Mouse (Mus musculus): ENCODE results near the gene Gm10282. TPM values are rescaled to one million over a fixed set of nuclear protein-coding genes. Genes with fewer than 3 reads are reported as not detected.

The Gm10282 gene
- total and polyA plus RNA-seq, 3 experiments: 11.7 to 133 TPM; not detected in 1

DNA sequence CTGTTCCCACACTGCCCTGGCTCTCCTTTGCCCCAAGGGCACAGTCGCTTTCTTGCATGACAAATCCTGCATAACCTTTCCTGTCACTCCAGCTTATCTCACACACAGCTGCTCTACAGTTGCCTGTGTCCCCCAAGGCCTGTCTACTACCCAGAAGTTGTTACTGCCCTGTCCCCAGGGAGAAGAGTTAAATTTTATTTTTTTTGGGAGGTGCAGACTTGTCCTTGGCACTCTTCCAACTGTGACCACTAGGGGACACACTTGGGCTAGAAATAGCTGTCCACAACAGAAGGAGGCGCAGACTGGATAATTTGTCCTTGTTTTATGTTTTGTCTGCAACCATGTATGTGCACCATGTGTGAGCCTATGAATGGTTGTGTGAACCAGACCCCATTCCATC lies 44.0 kb downstream of the Gm10282 start (continued):
- TF ChIP-seq BHLHE40 (IDR thresholded peaks at IDR 0.05; ENCODE audit: borderline replicate concordance, low read depth, low read length) (no peak), MEF2A (IDR thresholded peaks at IDR 0.05; ENCODE audit: extremely low read depth, insufficient replicate concordance, low read depth, low read length, poor library complexity, severe bottlenecking) (no peak), E2F4 (IDR thresholded peaks at IDR 0.05; ENCODE audit: borderline replicate concordance, low read depth, low read length) (no peak), POLR2AphosphoS5 (IDR thresholded peaks at IDR 0.05; ENCODE audit: borderline replicate concordance, low read depth, low read length) (no peak), NRF1 (IDR thresholded peaks at IDR 0.05; ENCODE audit: insufficient read depth, low read depth, low read length, poor library complexity, severe bottlenecking) (no peak), JUND (IDR thresholded peaks at IDR 0.05; ENCODE audit: low read depth, low read length) (no peak)

DNA sequence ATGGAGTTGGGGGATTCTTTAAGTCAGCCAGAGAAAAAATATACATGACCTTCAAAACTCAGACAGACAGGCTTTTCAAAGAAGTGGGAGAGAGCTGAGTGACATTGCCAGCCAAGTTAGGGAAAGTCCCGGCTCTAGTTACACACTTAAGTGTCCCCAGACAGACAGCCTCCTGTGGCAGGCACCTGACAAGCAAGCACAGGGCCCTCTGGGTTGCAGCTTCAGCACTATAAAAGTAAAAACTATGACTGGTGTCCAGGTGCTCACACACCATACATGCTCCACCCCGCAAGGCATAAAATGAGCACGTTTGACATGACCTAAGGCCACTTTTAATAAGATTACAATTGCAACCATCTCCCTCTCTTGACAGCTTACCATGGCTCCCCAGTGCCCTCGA lies 44.5 kb downstream of the Gm10282 start:
- no peaks in the 10 kb centered on the region for H3K79me2 ChIP-seq (ENCODE audit: control insufficient read depth, insufficient read depth, low read length, poor library complexity)
- no peaks in the 10 kb centered on the region for H3K4me1 ChIP-seq (ENCODE audit: control insufficient read depth in 1 of 2, insufficient read depth in 2 of 2, low read length in 2 of 2)
- H3K27ac ChIP-seq (ENCODE audit: control insufficient read depth, low read depth, low read length): no peak overlapping the region
- no peak for TF ChIP-seq MYC (IDR thresholded peaks at IDR 0.05; ENCODE audit: low read depth, low read length)
- no peak for TF ChIP-seq POLR2A (IDR thresholded peaks at IDR 0.05; ENCODE audit: control insufficient read depth in 1 of 2, insufficient read depth in 1 of 2, low read depth in 1 of 2, low read length in 2 of 2, poor library complexity in 1 of 2)
- no peak for TF ChIP-seq JUND (IDR thresholded peaks at IDR 0.05; ENCODE audit: low read depth, low read length)
- TF ChIP-seq RAD21 (IDR thresholded peaks at IDR 0.05; ENCODE audit: low read depth, low read length): no peak
- no peak for TF ChIP-seq CHD2 (IDR thresholded peaks at IDR 0.05; ENCODE audit: low read length)
- TF ChIP-seq BHLHE40 (IDR thresholded peaks at IDR 0.05; ENCODE audit: borderline replicate concordance, low read depth, low read length): no peak
- no peak for TF ChIP-seq HCFC1 (IDR thresholded peaks at IDR 0.05; ENCODE audit: low read depth, low read length)
- no peak for TF ChIP-seq ZMIZ1 (IDR thresholded peaks at IDR 0.05; ENCODE audit: low read depth, low read length)
- no peak for TF ChIP-seq ZNF384 (IDR thresholded peaks at IDR 0.05; ENCODE audit: low read depth, low read length)
- TF ChIP-seq ETS1 (IDR thresholded peaks at IDR 0.05; ENCODE audit: low read depth, low read length): no peak
- no peak for TF ChIP-seq POLR2AphosphoS5 (IDR thresholded peaks at IDR 0.05; ENCODE audit: borderline replicate concordance, low read depth, low read length)
- TF ChIP-seq MEF2A (IDR thresholded peaks at IDR 0.05; ENCODE audit: extremely low read depth, insufficient replicate concordance, low read depth, low read length, poor library complexity, severe bottlenecking): no peak
- no peak for TF ChIP-seq UBTF (IDR thresholded peaks at IDR 0.05; ENCODE audit: borderline replicate concordance, insufficient read depth, low read depth, low read length)
- TF ChIP-seq MAFK (IDR thresholded peaks at IDR 0.05; ENCODE audit: borderline replicate concordance, low read depth, low read length): no peak
- no peak for TF ChIP-seq TCF12 (IDR thresholded peaks at IDR 0.05; ENCODE audit: low read depth, low read length)
- no peak for TF ChIP-seq NELFE (IDR thresholded peaks at IDR 0.05; ENCODE audit: low read depth, low read length)
- TF ChIP-seq TAL1 (IDR thresholded peaks at IDR 0.05; ENCODE audit: low read length): no peak
- no peak for TF ChIP-seq MXI1 (IDR thresholded peaks at IDR 0.05; ENCODE audit: low read depth, low read length)
- no peak for TF ChIP-seq MYB (IDR thresholded peaks at IDR 0.05; ENCODE audit: low read depth, low read length)
- no peak for TF ChIP-seq ELF1 (IDR thresholded peaks at IDR 0.05; ENCODE audit: low read depth, low read length)
- no peaks in the 10 kb centered on the region for H3K9me3 ChIP-seq (replicated peaks; ENCODE audit: insufficient read depth, low read length)
- H3K27me3 ChIP-seq (ENCODE audit: control insufficient read depth in 1 of 2, insufficient read depth in 2 of 2, low read length in 2 of 2): no peaks in the 10 kb centered on the region
- no peaks in the 10 kb centered on the region for H3K36me3 ChIP-seq (ENCODE audit: control insufficient read depth in 1 of 2, insufficient read depth in 2 of 2, low read length in 2 of 2)
- no peak for DNase-seq (ENCODE audit: low read depth, low spot score)
- H3K4me3 ChIP-seq (ENCODE audit: control insufficient read depth in 1 of 2, insufficient read depth in 1 of 2, low read depth in 2 of 2, low read length in 2 of 2): no peak overlapping the region
- H3K9ac ChIP-seq (ENCODE audit: control insufficient read depth, low read depth, low read length, poor library complexity, severe bottlenecking): no peak overlapping the region
